Mouse (Mus musculus) common myeloid progenitor, adult 5-6 weeks (primary cell): Measurements from ENCODE around the gene Snapc2. TPM values are rescaled to one million over a fixed set of nuclear protein-coding genes. Genes with fewer than 3 reads are reported as not detected.

Experiments
- ATAC-seq: replicated peaks from 2 replicates; pipeline ENCODE4 v1.8.0; 2016; ENCODE audit warnings: low read depth, mild to moderate bottlenecking, moderate TSS enrichment, inconsistent platforms; ENCODE audit not compliant: poor library complexity, severe bottlenecking
- total RNA-seq: library from RNA; stranded (forward); fragments of 200-1000, 187-1606 nt; gene quantifications from 2 replicates; pipeline ENCODE4 v1.2.3, GENCODE M21; 2017

The Snapc2 gene
- total RNA-seq, 1 experiment from 2014 or later, result 15.3 TPM

DNA sequence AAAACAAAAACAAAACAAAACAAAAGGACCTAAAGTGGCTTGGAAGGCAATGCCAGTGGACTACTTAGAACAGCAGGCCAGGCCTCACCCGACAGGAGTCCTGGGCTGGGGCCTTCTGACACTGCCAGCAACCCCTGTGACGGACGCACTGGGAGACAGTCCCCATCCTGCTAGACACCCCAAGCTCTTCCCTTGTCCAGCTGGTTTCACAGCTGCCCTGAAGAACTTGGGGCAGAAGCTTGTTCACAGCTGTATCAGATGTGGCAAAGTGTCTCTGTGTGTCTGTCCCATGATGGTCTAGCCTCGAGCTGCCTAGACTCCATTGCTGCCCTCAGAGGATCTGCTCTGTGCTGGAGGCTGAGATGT is 6.9 kb downstream of the Snapc2 start:
- ATAC-seq, result no peak

- no peak for ATAC-seq
These were observed 10.4 kb downstream of the Snapc2 start for GRCm38 (mm10) chr8:4263105-4263791.

DNA sequence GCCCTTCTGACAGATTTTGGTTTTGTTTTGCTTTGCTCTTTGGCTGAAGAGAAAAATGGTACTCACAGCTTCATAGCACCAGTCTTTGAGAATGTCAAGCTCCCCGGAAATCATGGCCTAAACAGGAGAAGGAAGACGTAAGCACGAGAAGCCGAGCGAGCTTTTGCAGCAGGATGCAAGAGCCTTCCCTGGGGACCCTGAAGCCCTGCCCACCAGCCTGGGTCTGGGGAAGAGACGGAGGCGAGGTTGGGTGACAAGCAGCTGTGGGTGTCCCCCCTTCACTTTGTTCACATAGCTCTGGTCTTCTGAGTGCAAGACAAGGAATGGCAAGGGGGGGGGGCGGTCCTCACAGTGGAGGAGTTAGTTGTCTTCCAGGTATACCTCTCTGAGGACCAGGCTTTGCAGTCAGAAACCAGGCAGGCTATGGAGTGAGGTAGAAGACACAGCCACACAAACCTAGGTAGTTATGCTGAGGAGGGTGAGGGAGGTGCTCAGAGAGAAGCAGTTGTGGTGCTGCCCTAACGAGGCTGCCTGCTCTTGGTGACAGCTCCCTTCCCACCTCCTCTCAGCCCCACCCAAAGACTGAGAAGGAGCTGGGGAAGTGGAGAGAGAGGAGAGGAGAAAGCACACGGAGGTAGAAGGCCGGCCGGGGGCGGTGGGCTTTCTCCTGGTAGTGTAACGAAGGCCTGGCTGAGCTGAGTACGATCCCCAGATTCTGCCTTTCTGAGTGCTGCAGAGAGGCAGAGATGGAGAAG is 12.5 kb downstream of the Snapc2 start:
- ATAC-seq, result no peak

DNA sequence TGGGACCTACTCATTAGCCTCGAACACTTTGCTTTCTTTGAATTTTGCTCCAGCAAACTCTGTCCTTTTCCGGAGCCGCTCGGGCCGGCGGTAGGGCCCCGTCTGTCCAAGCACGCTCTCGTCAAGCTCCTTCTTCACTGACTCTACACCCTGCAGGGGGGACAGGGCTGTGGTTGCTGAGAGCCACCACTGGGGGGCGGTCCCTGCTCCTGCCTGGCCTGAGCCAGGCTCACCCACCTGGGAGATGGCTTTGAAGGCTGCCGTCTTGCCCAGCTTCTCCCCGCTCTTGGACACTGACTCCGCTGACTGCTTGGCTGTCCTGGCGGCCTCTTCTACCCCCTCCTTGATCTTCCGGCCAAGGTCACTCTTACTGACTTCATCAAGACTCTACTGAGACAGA is 14.7 kb downstream of the Snapc2 start:
- ATAC-seq, result peak; percentile 87

- ATAC-seq, result no peak
These were observed 16.7 kb downstream of the Snapc2 start for GRCm38 (mm10) chr8:4269609-4270008.

DNA sequence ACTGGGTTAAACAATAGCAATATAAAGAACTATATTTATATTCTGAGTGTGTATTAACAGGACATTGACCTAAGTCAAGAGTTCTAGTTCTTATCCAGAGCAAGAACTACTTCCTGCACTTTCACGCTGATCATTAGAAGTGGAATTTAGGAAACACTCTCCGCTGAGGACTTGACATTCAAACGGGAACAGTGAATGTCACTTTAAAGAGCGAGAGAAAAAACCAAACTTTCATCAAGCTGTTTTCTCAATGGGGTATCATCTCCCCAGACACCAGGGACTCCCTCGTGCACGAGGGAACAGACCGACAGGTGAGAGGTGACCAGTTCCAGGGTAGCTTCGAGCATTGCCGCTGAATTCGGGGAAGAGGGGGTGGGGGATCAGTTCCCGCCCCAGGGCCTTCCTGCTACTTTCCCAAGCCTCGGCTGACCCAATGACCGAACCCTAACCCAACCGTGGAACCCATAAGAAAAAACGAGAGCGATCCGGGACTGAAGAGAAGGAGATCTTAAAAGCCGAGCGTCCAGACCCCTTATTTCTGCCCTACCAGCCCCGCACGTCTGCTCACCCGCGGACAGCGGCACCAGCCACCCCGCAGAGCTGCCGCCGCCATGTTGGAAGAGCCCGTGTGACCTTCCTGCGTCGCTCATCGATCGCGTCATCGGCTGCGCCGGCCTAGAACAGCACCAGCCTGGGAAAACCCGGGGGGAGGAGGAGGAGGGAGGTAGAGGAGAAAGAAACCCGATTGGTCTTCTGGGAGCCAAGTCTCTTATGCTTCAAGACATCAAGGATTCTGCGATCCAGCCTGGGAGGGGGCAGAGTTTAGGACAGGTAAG is 22.6 kb downstream of the Snapc2 start, which contains the start of gene Timm44:
Gene Timm44 (minus strand): TSS at position 639 of the 836 bp plus-strand sequence.
- peak; percentile 100 for ATAC-seq

DNA sequence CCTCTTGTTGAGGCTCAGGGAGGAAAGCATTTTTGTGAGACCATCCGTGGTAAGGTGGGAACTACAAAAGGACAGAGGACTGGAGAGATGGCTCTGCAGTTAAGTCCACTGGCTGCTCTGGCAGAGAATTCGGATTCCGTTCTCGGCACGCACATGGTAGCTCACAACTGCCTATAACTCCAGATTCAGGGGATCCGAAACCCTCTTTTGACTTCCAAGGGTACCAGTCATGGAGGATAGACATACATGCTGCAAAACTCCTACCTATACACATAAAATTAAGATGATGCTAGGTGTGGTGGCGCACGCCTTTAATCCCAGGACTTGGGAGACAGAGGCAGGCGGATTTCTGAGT is 23.2 kb downstream of the Snapc2 start:
- ATAC-seq, result no peak; the same call in 1 of the 2 replicates

- no peak for ATAC-seq
These were observed 39.9 kb downstream of the Snapc2 start for GRCm38 (mm10) chr8:4292738-4293137.

DNA sequence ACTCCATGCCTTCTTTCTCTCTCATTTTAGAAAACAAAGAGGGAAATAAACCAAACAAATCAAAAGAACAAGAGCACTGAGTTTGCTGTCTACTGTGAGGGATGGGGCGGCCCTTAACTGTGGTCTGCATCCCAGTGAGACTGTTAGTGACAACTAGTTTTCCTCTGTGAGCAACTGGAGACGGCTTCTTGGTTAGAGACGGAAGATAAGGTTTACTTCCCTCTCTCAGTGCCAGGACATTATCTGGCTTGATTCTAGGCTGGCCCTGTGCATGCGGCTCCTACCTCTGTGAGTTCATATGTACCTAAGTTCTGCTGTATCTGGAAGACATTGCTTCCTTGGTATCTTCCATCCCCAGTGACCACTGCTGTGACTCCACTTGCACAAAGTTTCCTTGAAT is 44.9 kb downstream of the Snapc2 start:
- ATAC-seq, result peak; percentile 45

GRCm38 (mm10) chr8:4304124-4304547 is 51.3 kb downstream of the Snapc2 start:
- ATAC-seq, result peak; percentile 51; the same call in 1 of the 2 replicates

Other genes starting within 250 kb of the Snapc2 start
- gene Cd209f, start 147.2 kb upstream of the Snapc2 start, total RNA-seq, result not detected in 2 replicates
- not detected in 2 replicates for gene Cd209g, start 119.0 kb upstream of the Snapc2 start, total RNA-seq
- gene Evi5l, start 86.5 kb upstream of the Snapc2 start, total RNA-seq, result 11.1 and 12.1 TPM in 2 replicates
- gene Prr36, start 35.6 kb upstream of the Snapc2 start, total RNA-seq, result 0.15 and 0.18 TPM in 2 replicates
- gene Lrrc8e, start 26.3 kb upstream of the Snapc2 start, total RNA-seq, result not detected in 2 replicates
- 25.8 and 43.9 TPM in 2 replicates for gene Map2k7, start 14.3 kb upstream of the Snapc2 start, total RNA-seq
- 0.10 TPM in 1 of 2 replicates, not detected in the other for gene Gm49320, start 14.2 kb upstream of the Snapc2 start, total RNA-seq
- 1.5 TPM in 1 of 2 replicates, not detected in the other for gene Tgfbr3l, start 4.9 kb upstream of the Snapc2 start, total RNA-seq
- 2.1 and 4.9 TPM in 2 replicates for gene Ctxn1, start 6.2 kb downstream of the Snapc2 start, total RNA-seq
- 135 and 169 TPM in 2 replicates for gene Timm44, start 22.8 kb downstream of the Snapc2 start, total RNA-seq
- 9.4 and 16.7 TPM in 2 replicates for gene Ccl25, start 72.1 kb downstream of the Snapc2 start, total RNA-seq
- gene Elavl1, start 72.3 kb downstream of the Snapc2 start, total RNA-seq, result 93.7 and 124 TPM in 2 replicates
- 5.8 and 8.7 TPM in 2 replicates for gene Cers4, start 239.9 kb downstream of the Snapc2 start, total RNA-seq